Mouse (Mus musculus) intestine, embryonic 14.5 days (tissue): ENCODE measurements at regions not wholly inside any gene's neighbourhood (a gene's known extent, or its start where the extent isn't known, plus 50 kb on each side); places are given as distances from the start of the nearest gene placed in this dataset.

ENCODE experiments used
- ATAC-seq: fragments of 200-750 bp; cut with Nextera tagmentation; replicated peaks from 2 replicates; pipeline ENCODE4 v1.8.0; 2017; ENCODE audit warnings: low read depth, moderate number of reproducible peaks, moderate TSS enrichment, moderate library complexity; ENCODE audit not compliant: low FRiP score, low TSS enrichment
- DNase-seq: peaks from one replicate; pipeline ENCODE4 v3.0.0-alpha.2; 2018; ENCODE audit warnings: low spot score
- H3K27ac ChIP-seq: fragments of 300-500 bp; sonication (generic); 2 replicates; pipeline ENCODE4 v1.5.1; 2014; ENCODE audit warnings: low read depth, mild to moderate bottlenecking, control low read depth
- H3K27me3 ChIP-seq: fragments of 300-500 bp; sonication (generic); replicated peaks from 2 replicates; pipeline ENCODE4 v1.6.1; 2014; ENCODE audit warnings: low read length, control low read depth; ENCODE audit not compliant: control insufficient read depth, insufficient read depth
- H3K36me3 ChIP-seq: fragments of 300-500 bp; sonication (generic); 2 replicates; pipeline ENCODE4 v1.6.1; 2014; ENCODE audit warnings: low read length, control low read depth; ENCODE audit not compliant: control insufficient read depth, insufficient read depth
- H3K4me1 ChIP-seq: fragments of 300-500 bp; sonication (generic); replicated peaks from 2 replicates; pipeline ENCODE4 v1.6.1; 2014; ENCODE audit warnings: low read length, control low read depth, mixed read lengths; ENCODE audit not compliant: control insufficient read depth, insufficient read depth
- H3K4me2 ChIP-seq: fragments of 300-500 bp; sonication (generic); 2 replicates; pipeline ENCODE4 v1.6.1; 2014; ENCODE audit warnings: low read length
- H3K4me3 ChIP-seq: fragments of 300-500 bp; sonication (generic); 2 replicates; pipeline ENCODE4 v1.5.1; 2014; ENCODE audit warnings: low read depth, low read length, control low read depth, mixed read lengths
- H3K9ac ChIP-seq: fragments of 300-500 bp; sonication (generic); 2 replicates; pipeline ENCODE4 v1.6.1; 2014; ENCODE audit warnings: mild to moderate bottlenecking, low read length
- H3K9me3 ChIP-seq: fragments of 300-500 bp; sonication (generic); 2 replicates; pipeline ENCODE4 v1.6.1; 2016; ENCODE audit warnings: low read length, control low read depth; ENCODE audit not compliant: control insufficient read depth
- WGBS: fragments of 180-500 bp; shearing (Covaris S2); extraction: QIAGEN DNeasy Blood & Tissue Kit; methylation state at CpG from one replicate; pipeline ENCODE4 v1.1.7; 2014; 5-methylcytosine and 5-hydroxymethylcytosine counted together

GRCm38 (mm10) chr3:8751356-8751755 lies 858.5 kb downstream of the Zfp704 start:
- 88% methylated on average over 10 of the region's 10 CpGs for WGBS
- H3K9me3 ChIP-seq: no peaks in the 10 kb centered on the region
- H3K9ac ChIP-seq: no peak overlapping the region
- H3K4me3 ChIP-seq: no peak overlapping the region
- ATAC-seq (no peak), DNase-seq (no peak)
- H3K4me1 ChIP-seq: peaks cover 5% of the 10 kb centered on the region; the same call in 1 of the 2 replicates
- no peak overlapping the region for H3K4me2 ChIP-seq
- no peaks in the 10 kb centered on the region for H3K36me3 ChIP-seq
- no peak overlapping the region for H3K27ac ChIP-seq
- no peaks in the 10 kb centered on the region for H3K27me3 ChIP-seq

- no peak overlapping the region for H3K4me3 ChIP-seq
- peaks cover 5% of the 10 kb centered on the region; the same call in 1 of the 2 replicates for H3K4me1 ChIP-seq
- H3K27ac ChIP-seq: no peak overlapping the region
- no peak overlapping the region for H3K9ac ChIP-seq
- no peak for DNase-seq
- no peak overlapping the region for H3K4me2 ChIP-seq
- H3K36me3 ChIP-seq: no peaks in the 10 kb centered on the region
- WGBS: 70% methylated on average over 4 of the region's 4 CpGs
- H3K9me3 ChIP-seq: no peaks in the 10 kb centered on the region
- no peaks in the 10 kb centered on the region for H3K27me3 ChIP-seq
- ATAC-seq: no peak
Measured at GRCm38 (mm10) chr3:8750858-8751257, 859.0 kb downstream of the Zfp704 start.

GRCm38 (mm10) chr3:8750162-8750561 lies 859.7 kb downstream of the Zfp704 start:
- no peak overlapping the region for H3K4me3 ChIP-seq
- H3K27ac ChIP-seq: no peak overlapping the region
- ATAC-seq (no peak), DNase-seq (no peak)
- no peak overlapping the region for H3K4me2 ChIP-seq
- H3K36me3 ChIP-seq: no peaks in the 10 kb centered on the region
- 84% methylated on average over 11 of the region's 11 CpGs for WGBS
- H3K9ac ChIP-seq: no peak overlapping the region
- H3K4me1 ChIP-seq: peaks cover 5% of the 10 kb centered on the region; the same call in 1 of the 2 replicates
- H3K27me3 ChIP-seq: no peaks in the 10 kb centered on the region
- H3K9me3 ChIP-seq: no peaks in the 10 kb centered on the region

- WGBS: 81% methylated on average over 4 of the region's 4 CpGs
- no peaks in the 10 kb centered on the region for H3K4me1 ChIP-seq
- H3K9ac ChIP-seq: no peak overlapping the region
- no peak overlapping the region for H3K27ac ChIP-seq
- no peaks in the 10 kb centered on the region for H3K9me3 ChIP-seq
- no peak overlapping the region for H3K4me3 ChIP-seq
- DNase-seq: no peak
- H3K27me3 ChIP-seq: no peaks in the 10 kb centered on the region
- ATAC-seq: no peak
- H3K4me2 ChIP-seq: no peak overlapping the region
- no peaks in the 10 kb centered on the region for H3K36me3 ChIP-seq
Measured at GRCm38 (mm10) chr3:8747201-8747600, 862.7 kb downstream of the Zfp704 start.

GRCm38 (mm10) chr3:8746677-8747076 lies 863.2 kb downstream of the Zfp704 start:
- WGBS: 93% methylated on average over 3 of the region's 3 CpGs
- no peaks in the 10 kb centered on the region for H3K9me3 ChIP-seq
- DNase-seq (no peak), ATAC-seq (no peak)
- H3K36me3 ChIP-seq: no peaks in the 10 kb centered on the region
- H3K9ac ChIP-seq: no peak overlapping the region
- no peaks in the 10 kb centered on the region for H3K4me1 ChIP-seq
- H3K4me3 ChIP-seq: no peak overlapping the region
- no peak overlapping the region for H3K4me2 ChIP-seq
- H3K27ac ChIP-seq: no peak overlapping the region
- H3K27me3 ChIP-seq: no peaks in the 10 kb centered on the region

- Histone ChIP-seq H3K36me3 (no peaks in the 10 kb centered on the region), H3K27ac (no peak overlapping the region), H3K27me3 (no peaks in the 10 kb centered on the region), H3K9me3 (no peaks in the 10 kb centered on the region), H3K4me1 (no peaks in the 10 kb centered on the region), H3K4me2 (no peak overlapping the region), H3K4me3 (no peak overlapping the region), H3K9ac (no peak overlapping the region)
- ATAC-seq (no peak), DNase-seq (no peak)
- 83% methylated on average over 1 of the region's 1 CpGs for WGBS
Measured at GRCm38 (mm10) chr3:8746037-8746436, 863.8 kb downstream of the Zfp704 start.

- Histone ChIP-seq H3K4me3 (no peak overlapping the region), H3K27me3 (no peaks in the 10 kb centered on the region), H3K4me2 (no peak overlapping the region), H3K9me3 (no peaks in the 10 kb centered on the region), H3K27ac (no peak overlapping the region), H3K4me1 (no peaks in the 10 kb centered on the region), H3K9ac (no peak overlapping the region), H3K36me3 (no peaks in the 10 kb centered on the region)
- WGBS: 47% methylated on average over 6 of the region's 6 CpGs
- ATAC-seq (no peak), DNase-seq (no peak)
Measured at GRCm38 (mm10) chr3:8744857-8745256, 865.0 kb downstream of the Zfp704 start.

- no peaks in the 10 kb centered on the region for H3K9me3 ChIP-seq
- DNase-seq (no peak), ATAC-seq (no peak)
- no peak overlapping the region for H3K4me2 ChIP-seq
- H3K4me3 ChIP-seq: no peak overlapping the region
- H3K4me1 ChIP-seq: no peaks in the 10 kb centered on the region
- no peaks in the 10 kb centered on the region for H3K27me3 ChIP-seq
- no peaks in the 10 kb centered on the region for H3K36me3 ChIP-seq
- H3K27ac ChIP-seq: no peak overlapping the region
- no peak overlapping the region for H3K9ac ChIP-seq
- WGBS: 83% methylated on average over 7 of the region's 7 CpGs
Measured at GRCm38 (mm10) chr3:8743650-8744049, 866.2 kb downstream of the Zfp704 start.

- DNase-seq (no peak), ATAC-seq (no peak)
- H3K27me3 ChIP-seq: no peaks in the 10 kb centered on the region
- no peak overlapping the region for H3K9ac ChIP-seq
- no peaks in the 10 kb centered on the region for H3K9me3 ChIP-seq
- no peaks in the 10 kb centered on the region for H3K36me3 ChIP-seq
- H3K4me2 ChIP-seq: no peak overlapping the region
- no peak overlapping the region for H3K27ac ChIP-seq
- WGBS: 79% methylated on average over 8 of the region's 8 CpGs
- H3K4me1 ChIP-seq: no peaks in the 10 kb centered on the region; the same call in 1 of the 2 replicates
- H3K4me3 ChIP-seq: no peak overlapping the region
Measured at GRCm38 (mm10) chr3:8741266-8742023, 868.4 kb downstream of the Zfp704 start.
